Mouse (Mus musculus): ENCODE data around the gene Mbd3. TPM values are rescaled to one million over a fixed set of nuclear protein-coding genes. Genes with fewer than 3 reads are reported as not detected.
A peak's percentile ranks its signal among the peaks of the same experiment; 100 is the strongest.

Gene Mbd3
- 61.9 and 67.0 TPM in 2 replicates for total RNA-seq (2012; rRNA removed)
- total RNA-seq (2014; rRNA removed) = 48.7 and 51.5 TPM in 2 replicates
- 131 and 133 TPM in 2 replicates for polyA plus RNA-seq (2012; ENCODE audit: insufficient read length, low read depth)

DNA sequence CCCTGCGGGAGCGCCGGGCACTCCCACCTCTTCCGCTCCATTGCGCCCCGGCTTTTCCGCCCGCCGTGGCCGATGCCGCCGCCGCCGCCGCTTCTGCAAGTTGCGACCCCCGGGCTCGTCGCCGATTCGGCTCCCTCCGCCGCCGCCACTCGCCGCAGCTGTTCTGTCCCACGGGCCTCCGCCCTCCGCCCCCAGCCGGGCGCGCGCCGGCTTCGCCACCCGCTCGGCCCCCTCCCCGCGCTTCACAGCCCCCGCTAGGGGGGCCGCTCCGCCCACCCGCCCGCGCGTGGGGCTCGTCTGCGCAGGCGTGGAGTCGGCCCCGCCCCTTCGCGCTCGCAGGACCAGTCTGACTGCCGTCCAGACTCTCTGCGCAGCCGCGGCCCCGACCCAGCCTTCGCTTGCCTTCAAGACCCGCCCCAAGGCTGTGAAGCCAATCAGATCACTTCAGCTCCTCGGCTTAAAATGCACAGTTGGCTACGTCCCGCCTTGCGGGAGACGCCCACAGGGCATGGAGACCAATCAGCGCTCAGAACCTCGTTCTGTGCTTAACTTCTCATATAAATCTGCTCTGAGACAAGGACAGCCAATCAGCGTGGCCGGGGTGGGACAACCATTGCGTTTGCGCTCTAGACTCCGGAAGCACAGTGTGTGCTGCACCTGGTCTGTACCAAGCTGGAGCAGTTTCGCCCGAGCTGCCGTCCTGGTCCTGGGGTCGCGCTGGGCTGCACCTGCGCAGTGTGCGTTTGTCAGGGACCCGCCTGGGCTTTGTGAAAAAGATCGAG, at the start of gene Mbd3:
Gene Mbd3 (minus strand): TSS at position 360 of the 782 bp plus-strand sequence.
- TF ChIP-seq MYC (IDR thresholded peaks at IDR 0.05; ENCODE audit: low read depth, low read length) (no peak; the same call in 1 of the 2 replicates), POLR2AphosphoS2 (IDR thresholded peaks at IDR 0.05; ENCODE audit: low read depth, low read length) (peak; percentile 77; the same call in 1 of the 2 replicates), CHD2 (IDR thresholded peaks at IDR 0.05; ENCODE audit: low read length) (peak; percentile 61), JUN (IDR thresholded peaks at IDR 0.05; ENCODE audit: insufficient read depth, low read depth, low read length) (no peak), ELF1 (IDR thresholded peaks at IDR 0.05; ENCODE audit: low read depth, low read length) (peak; percentile 95), MAX (IDR thresholded peaks at IDR 0.05; ENCODE audit: low read length) (no peak), ZMIZ1 (IDR thresholded peaks at IDR 0.05; ENCODE audit: low read depth, low read length) (0 out of 2 replicates have a peak, but pooled peaks have one; percentile 55), UBTF (IDR thresholded peaks at IDR 0.05; ENCODE audit: low read depth, low read length) (peak; percentile 50; the same call in 1 of the 2 replicates), NRF1 (IDR thresholded peaks at IDR 0.05; ENCODE audit: low read depth, low read length) (peak; percentile 82), HCFC1 (IDR thresholded peaks at IDR 0.05; ENCODE audit: low read depth, low read length) (peak; percentile 65), IRF4 (IDR thresholded peaks at IDR 0.05; ENCODE audit: low read depth, low read length) (0 out of 2 replicates have a peak, but pooled peaks have one; percentile 38), MAFK (IDR thresholded peaks at IDR 0.05; ENCODE audit: insufficient replicate concordance, low read length) (no peak), TBP (conservative IDR thresholded peaks at IDR 0.05; ENCODE audit: low read depth, low read length) (peak; percentile 90; the same call in 1 of the 2 replicates), MAZ (IDR thresholded peaks at IDR 0.05; ENCODE audit: low read depth, low read length) (0 out of 2 replicates have a peak, but pooled peaks have one; percentile 73), NELFE (IDR thresholded peaks at IDR 0.05; ENCODE audit: low read depth, low read length) (peak; percentile 93), E2F4 (IDR thresholded peaks at IDR 0.05; ENCODE audit: insufficient replicate concordance, low read depth, low read length) (peak; percentile 51; the same call in 1 of the 2 replicates), POLR2A (IDR thresholded peaks at IDR 0.05; ENCODE audit: low read depth, low read length) (peak; percentile 96), BHLHE40 (IDR thresholded peaks at IDR 0.05; ENCODE audit: low read depth, low read length) (no peak), TCF12 (IDR thresholded peaks at IDR 0.05; ENCODE audit: low read depth, low read length) (peak; percentile 89)
- H3K9ac ChIP-seq (ENCODE audit: insufficient read depth, low read depth) = peak within 1 kb of the TSS; percentile 96
- in situ Hi-C loops (cut with MboI; ENCODE audit: low pct_ligation_motif_present, low pct_unique_long_range_greater_than_20kb, low sequenced_read_pairs) (no loop called here), dilution Hi-C loops (cut with MboI; ENCODE audit: extremely low pct_ligation_motif_present, extremely low pct_unique_long_range_greater_than_20kb, low sequenced_read_pairs) (no loop called here)
- H3K27ac ChIP-seq (ENCODE audit: insufficient read depth, low read depth) = peak within 1 kb of the TSS; percentile 92
- peaks cover 9% of the 10 kb centered on the region for H3K9me3 ChIP-seq (replicated peaks; ENCODE audit: low read length)
- H3K4me1 ChIP-seq (ENCODE audit: control insufficient read depth in 1 of 2, insufficient read depth in 2 of 2) = peaks cover 18 to 48% of the 10 kb centered on the region in 2 experiments
- DNase-seq (ENCODE audit: extremely low read depth) = peak; percentile 100
- peaks cover 44 to 56% of the 10 kb centered on the region in 2 experiments for H3K36me3 ChIP-seq (replicated peaks in 1 of 2; ENCODE audit: control insufficient read depth in 1 of 2, insufficient read depth in 1 of 2, low read length in 1 of 2)
- peak within 1 kb of the TSS; percentile 61 to 78 (median 63) for H3K4me3 ChIP-seq (replicated peaks in 1 of 3; ENCODE audit: low read depth in 2 of 3, low read length in 2 of 3, poor library complexity in 1 of 3)
- no peaks in the 10 kb centered on the region for H3K27me3 ChIP-seq (replicated peaks)
- H3K4me2 ChIP-seq (ENCODE audit: insufficient read depth, low read depth, poor library complexity, severe bottlenecking) = peak within 1 kb of the TSS; percentile 76
- H3K79me2 ChIP-seq (replicated peaks; ENCODE audit: control insufficient read depth, extremely low read depth, insufficient read depth, poor library complexity, severe bottlenecking) = peaks cover 22% of the 10 kb centered on the region
